Mouse (Mus musculus) E14TG2a.4 (cell line): ENCODE results near the gene Alox8.

ENCODE experiments used
- H3K27me3 ChIP-seq: 2 replicates; pipeline ENCODE4 v1.6.1; 2014; ENCODE audit warnings: low read length, control low read depth; ENCODE audit not compliant: insufficient read depth
- H3K36me3 ChIP-seq: 2 replicates; pipeline ENCODE4 v1.6.1; 2014; ENCODE audit warnings: low read length, control low read depth; ENCODE audit not compliant: insufficient read depth
- H3K4me1 ChIP-seq: replicated peaks from 2 replicates; pipeline ENCODE4 v1.6.1; 2014; ENCODE audit warnings: low read depth, low read length, control low read depth
- H3K4me3 ChIP-seq: replicated peaks from 2 replicates; pipeline ENCODE4 v1.5.1; 2014; ENCODE audit warnings: mild to moderate bottlenecking, low read length
- H3K9me3 ChIP-seq: 2 replicates; pipeline ENCODE4 v1.6.1; 2014; ENCODE audit warnings: low read length, control low read depth
- CTCF ChIP-seq: conservative IDR thresholded peaks from 2 replicates; pipeline ENCODE4 v1.5.1; 2014; ENCODE audit warnings: low read length
- NANOG ChIP-seq: IDR thresholded peaks from 2 replicates; pipeline ENCODE4 v1.6.1; 2014; ENCODE audit warnings: borderline replicate concordance, low read length, mixed read lengths
- POU5F1 ChIP-seq: IDR thresholded peaks from 2 replicates; pipeline ENCODE4 v1.6.1; 2014; ENCODE audit warnings: low read length, borderline replicate concordance

The Alox8 gene

GRCm38 (mm10) chr11:69197194-69197593 is 449 bp downstream of the Alox8 start:
- Histone ChIP-seq H3K4me3 (peak overlapping the region; percentile 63), H3K27me3 (peaks cover 34% of the 10 kb centered on the region), H3K36me3 (no peaks in the 10 kb centered on the region), H3K9me3 (no peaks in the 10 kb centered on the region), H3K4me1 (peaks cover 11% of the 10 kb centered on the region)
- TF ChIP-seq CTCF: no peak
- TF ChIP-seq NANOG: no peak
- TF ChIP-seq POU5F1: no peak

- no peaks in the 10 kb centered on the region for H3K9me3 ChIP-seq
- no peak for TF ChIP-seq NANOG
- no peak for TF ChIP-seq POU5F1
- no peak for TF ChIP-seq CTCF
- H3K4me3 ChIP-seq: peak overlapping the region; percentile 63
- H3K36me3 ChIP-seq: no peaks in the 10 kb centered on the region
- peaks cover 11% of the 10 kb centered on the region for H3K4me1 ChIP-seq
- H3K27me3 ChIP-seq: peaks cover 34% of the 10 kb centered on the region
Measured at GRCm38 (mm10) chr11:69196766-69197165, 877 bp downstream of the Alox8 start.

- no peak for TF ChIP-seq POU5F1
- TF ChIP-seq CTCF: peak; percentile 94
- H3K36me3 ChIP-seq: no peaks in the 10 kb centered on the region
- peaks cover 28% of the 10 kb centered on the region for H3K27me3 ChIP-seq
- no peaks in the 10 kb centered on the region for H3K9me3 ChIP-seq
- H3K4me3 ChIP-seq: no peak overlapping the region
- peaks cover 11% of the 10 kb centered on the region for H3K4me1 ChIP-seq
Measured at GRCm38 (mm10) chr11:69192840-69193239, 4.8 kb downstream of the Alox8 start.

- TF ChIP-seq NANOG: no peak
- TF ChIP-seq POU5F1: no peak
- TF ChIP-seq CTCF: no peak
- H3K9me3 ChIP-seq: no peaks in the 10 kb centered on the region
- H3K4me1 ChIP-seq: no peaks in the 10 kb centered on the region
- H3K4me3 ChIP-seq: no peak overlapping the region
- peaks cover 7% of the 10 kb centered on the region; the same call in 1 of the 2 replicates for H3K27me3 ChIP-seq
- no peaks in the 10 kb centered on the region for H3K36me3 ChIP-seq
Measured at GRCm38 (mm10) chr11:69185936-69186335, 11.7 kb downstream of the Alox8 start.

GRCm38 (mm10) chr11:69185031-69185430 is 12.6 kb downstream of the Alox8 start:
- no peak for TF ChIP-seq NANOG
- no peak for TF ChIP-seq CTCF
- TF ChIP-seq POU5F1: no peak
- H3K27me3 ChIP-seq: peaks cover 7% of the 10 kb centered on the region; the same call in 1 of the 2 replicates
- H3K4me1 ChIP-seq: no peaks in the 10 kb centered on the region
- no peaks in the 10 kb centered on the region for H3K36me3 ChIP-seq
- H3K9me3 ChIP-seq: no peaks in the 10 kb centered on the region
- H3K4me3 ChIP-seq: no peak overlapping the region

- H3K9me3 ChIP-seq: no peaks in the 10 kb centered on the region
- no peak overlapping the region for H3K4me3 ChIP-seq
- TF ChIP-seq CTCF (0 out of 2 replicates have a peak, but pooled peaks have one; percentile 3), POU5F1 (no peak)
- 0 out of 2 replicates have a peak, but pooled peaks cover 12% of the 10 kb centered on the region for H3K27me3 ChIP-seq
- H3K4me1 ChIP-seq: no peaks in the 10 kb centered on the region
- H3K36me3 ChIP-seq: no peaks in the 10 kb centered on the region
Measured at GRCm38 (mm10) chr11:69180120-69180519, 17.5 kb downstream of the Alox8 start.

GRCm38 (mm10) chr11:69179512-69179911 is 18.1 kb downstream of the Alox8 start:
- Histone ChIP-seq H3K9me3 (no peaks in the 10 kb centered on the region), H3K36me3 (no peaks in the 10 kb centered on the region), H3K4me1 (no peaks in the 10 kb centered on the region), H3K4me3 (no peak overlapping the region), H3K27me3 (0 out of 2 replicates have a peak, but pooled peaks cover 12% of the 10 kb centered on the region)
- TF ChIP-seq POU5F1: no peak

GRCm38 (mm10) chr11:69178525-69178924 is 19.1 kb downstream of the Alox8 start:
- Histone ChIP-seq H3K36me3 (no peaks in the 10 kb centered on the region), H3K9me3 (no peaks in the 10 kb centered on the region), H3K4me1 (no peaks in the 10 kb centered on the region), H3K4me3 (no peak overlapping the region), H3K27me3 (0 out of 2 replicates have a peak, but pooled peaks cover 12% of the 10 kb centered on the region)
- TF ChIP-seq POU5F1: no peak
- TF ChIP-seq CTCF: no peak
- TF ChIP-seq NANOG: no peak

GRCm38 (mm10) chr11:69174722-69175121 is 22.9 kb downstream of the Alox8 start:
- no peaks in the 10 kb centered on the region for H3K9me3 ChIP-seq
- H3K4me3 ChIP-seq: no peak overlapping the region
- H3K36me3 ChIP-seq: no peaks in the 10 kb centered on the region
- H3K4me1 ChIP-seq: no peaks in the 10 kb centered on the region
- peaks cover 14% of the 10 kb centered on the region; the same call in 1 of the 2 replicates for H3K27me3 ChIP-seq
- TF ChIP-seq NANOG: no peak
- no peak for TF ChIP-seq CTCF
- TF ChIP-seq POU5F1: no peak
